Mouse (Mus musculus) bone marrow macrophage, adult 2 months (primary cell): ENCODE data around the gene Gm20388.

Experiments
- CTCF ChIP-seq: IDR thresholded peaks from 2 replicates; pipeline ENCODE4 v1.5.1; 2012; ENCODE audit warnings: low read depth, mild to moderate bottlenecking, low read length, moderate library complexity
- POLR2A ChIP-seq: IDR thresholded peaks from 2 replicates; pipeline ENCODE4 v1.6.1; 2012; ENCODE audit warnings: mild to moderate bottlenecking, low read depth, low read length, borderline replicate concordance

GRCm38 (mm10) chr8:123038351-123038750, 3127.7 kb downstream of the Gm20388 start:
- TF ChIP-seq POLR2A (no peak), CTCF (no peak)
